Mouse (Mus musculus) liver, postnatal 0 days (tissue): ENCODE measurements around the gene Dnaja3.
A peak's percentile ranks its signal among the peaks of the same experiment; 100 is the strongest.

ENCODE experiments used
- CTCF ChIP-seq: sonication (generic); IDR thresholded peaks from 2 replicates; pipeline ENCODE4 v1.5.1; 2016; ENCODE audit warnings: antibody characterized with exemption, low read depth
- EP300 ChIP-seq: IDR thresholded peaks from 2 replicates; pipeline ENCODE4 v1.6.1; 2016; ENCODE audit warnings: antibody characterized with exemption, low read depth, mild to moderate bottlenecking

DNA sequence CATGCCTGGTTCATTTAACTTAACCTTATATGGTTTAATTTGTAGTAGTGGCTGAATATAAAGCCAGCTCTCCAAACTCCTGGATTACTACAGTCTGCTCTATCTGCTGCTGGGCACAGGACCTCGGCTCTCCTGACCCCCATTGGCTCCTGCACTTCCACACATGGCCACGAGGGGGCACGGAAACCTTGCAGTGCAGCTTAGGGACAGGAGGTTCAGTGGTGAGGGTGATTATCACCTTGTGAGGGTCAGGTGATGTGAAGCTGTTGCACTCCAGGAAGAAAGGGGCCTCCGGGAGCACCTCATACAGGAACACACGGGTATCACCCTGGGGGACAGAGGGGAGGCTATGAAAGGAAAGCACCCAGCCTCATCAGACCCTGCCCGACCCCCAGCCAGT lies 9.8 kb upstream of the Dnaja3 start:
- TF ChIP-seq CTCF: peak; percentile 98
- TF ChIP-seq EP300: no peak
